Mouse (Mus musculus) midbrain, embryonic 16.5 days (tissue): ENCODE measurements around the gene Rnf152. TPM values are rescaled to one million over a fixed set of nuclear protein-coding genes. Genes with fewer than 3 reads are reported as not detected.

Experiments used
- ATAC-seq: fragments of 200-750 bp; cut with Nextera tagmentation; 2 replicates; pipeline ENCODE4 v1.8.0; 2017; ENCODE audit warnings: moderate TSS enrichment
- H3K27ac ChIP-seq: fragments of 300-500 bp; sonication (generic); 2 replicates; pipeline ENCODE4 v1.5.1; 2014; ENCODE audit warnings: mild to moderate bottlenecking, low read length, mixed read lengths
- H3K27me3 ChIP-seq: fragments of 300-500 bp; sonication (generic); 2 replicates; pipeline ENCODE4 v1.6.1; 2014; ENCODE audit warnings: low read depth, low read length, mixed read lengths; ENCODE audit not compliant: control insufficient read depth, insufficient read depth
- H3K36me3 ChIP-seq: fragments of 300-500 bp; sonication (generic); 2 replicates; pipeline ENCODE4 v1.6.1; 2014; ENCODE audit warnings: mild to moderate bottlenecking, low read length, moderate library complexity, mixed read lengths; ENCODE audit not compliant: control insufficient read depth, insufficient read depth
- H3K4me1 ChIP-seq: fragments of 300-500 bp; sonication (generic); 2 replicates; pipeline ENCODE4 v1.6.1; 2014; ENCODE audit warnings: mild to moderate bottlenecking, low read length, mixed read lengths; ENCODE audit not compliant: control insufficient read depth, insufficient read depth
- H3K4me2 ChIP-seq: fragments of 300-500 bp; sonication (generic); 2 replicates; pipeline ENCODE4 v1.6.1; 2014; ENCODE audit warnings: mild to moderate bottlenecking, low read length, mixed read lengths
- H3K4me3 ChIP-seq: fragments of 300-500 bp; sonication (generic); 2 replicates; pipeline ENCODE4 v1.5.1; 2014; ENCODE audit warnings: low read depth, mild to moderate bottlenecking, low read length, moderate library complexity, mixed read lengths
- H3K9ac ChIP-seq: fragments of 300-500 bp; sonication (generic); 2 replicates; pipeline ENCODE4 v1.6.1; 2014; ENCODE audit warnings: low read depth, low read length, mixed read lengths
- H3K9me3 ChIP-seq: fragments of 300-500 bp; sonication (generic); replicated peaks from 2 replicates; pipeline ENCODE4 v1.6.1; 2014; ENCODE audit warnings: mild to moderate bottlenecking, low read length, mixed read lengths; ENCODE audit not compliant: control insufficient read depth, poor library complexity, severe bottlenecking
- WGBS: fragments of 180-500 bp; shearing (Covaris S2); extraction: QIAGEN DNeasy Blood & Tissue Kit; methylation state at CpG from one replicate; pipeline ENCODE4 v1.1.7; 2014; 5-methylcytosine and 5-hydroxymethylcytosine counted together
- polyA plus RNA-seq: library from polyadenylated mRNA; unstranded; fragments of >200 nt; fragmentation: Nextera tagmentation; extraction: Ambion mirVana; gene quantifications from 2 replicates; pipeline ENCODE4 v1.2.1, GENCODE M21; 2015

The Rnf152 gene
- polyA plus RNA-seq, 1 experiment from 2014 or later, result 29.6 TPM

DNA sequence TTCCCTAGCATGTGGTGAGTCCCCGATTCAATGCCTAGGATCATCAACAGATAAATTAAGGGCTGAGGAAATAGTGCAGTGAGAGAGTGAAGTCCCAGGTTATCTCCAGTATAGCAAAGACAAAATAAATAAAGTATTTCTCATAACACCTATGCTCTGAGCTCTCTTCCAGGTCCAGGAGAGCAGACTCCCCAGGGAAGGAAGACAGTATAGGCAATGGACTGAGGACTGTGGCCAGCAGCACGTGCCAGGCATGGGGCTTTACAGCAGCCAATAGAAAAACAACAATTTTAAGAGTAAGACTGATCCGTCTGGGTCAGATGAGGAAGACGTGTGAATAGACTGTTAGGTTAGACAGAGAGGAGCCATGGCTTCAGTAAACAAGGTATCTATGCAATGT lies 69.0 kb downstream of the Rnf152 start:
- Histone ChIP-seq H3K9me3 (no peaks in the 10 kb centered on the region), H3K27me3 (no peaks in the 10 kb centered on the region), H3K4me1 (no peaks in the 10 kb centered on the region), H3K4me2 (no peak overlapping the region), H3K4me3 (no peak overlapping the region), H3K36me3 (no peaks in the 10 kb centered on the region; the same call in 1 of the 2 replicates), H3K9ac (no peak overlapping the region), H3K27ac (no peak overlapping the region)
- WGBS, result 85% methylated on average over 4 of the region's 4 CpGs
- ATAC-seq, result no peak

DNA sequence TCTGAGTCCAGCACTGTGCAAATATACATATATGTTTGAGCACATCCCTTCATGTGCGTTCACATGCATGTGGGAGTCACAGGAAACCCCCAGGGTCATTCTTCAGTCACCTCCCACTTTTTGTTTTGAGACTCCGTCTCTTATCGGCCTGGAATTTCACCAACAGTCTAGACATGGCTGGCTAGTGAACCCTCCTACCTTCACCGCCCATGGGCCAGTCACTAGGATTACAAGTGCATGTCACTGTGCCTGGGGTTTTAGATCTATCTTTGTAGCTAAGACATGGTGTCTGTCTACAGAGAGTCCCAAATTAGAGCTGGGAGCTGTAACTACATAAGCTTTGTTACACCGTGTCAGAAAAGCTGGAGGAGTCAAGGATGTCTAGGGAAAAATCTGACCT lies 69.6 kb downstream of the Rnf152 start:
- H3K9me3 ChIP-seq, result no peaks in the 10 kb centered on the region
- 93% methylated on average over 5 of the region's 5 CpGs for WGBS
- no peaks in the 10 kb centered on the region for H3K27me3 ChIP-seq
- H3K27ac ChIP-seq, result no peak overlapping the region
- H3K36me3 ChIP-seq, result no peaks in the 10 kb centered on the region; the same call in 1 of the 2 replicates
- no peak for ATAC-seq
- no peak overlapping the region for H3K9ac ChIP-seq
- H3K4me3 ChIP-seq, result no peak overlapping the region
- no peaks in the 10 kb centered on the region for H3K4me1 ChIP-seq
- no peak overlapping the region for H3K4me2 ChIP-seq

DNA sequence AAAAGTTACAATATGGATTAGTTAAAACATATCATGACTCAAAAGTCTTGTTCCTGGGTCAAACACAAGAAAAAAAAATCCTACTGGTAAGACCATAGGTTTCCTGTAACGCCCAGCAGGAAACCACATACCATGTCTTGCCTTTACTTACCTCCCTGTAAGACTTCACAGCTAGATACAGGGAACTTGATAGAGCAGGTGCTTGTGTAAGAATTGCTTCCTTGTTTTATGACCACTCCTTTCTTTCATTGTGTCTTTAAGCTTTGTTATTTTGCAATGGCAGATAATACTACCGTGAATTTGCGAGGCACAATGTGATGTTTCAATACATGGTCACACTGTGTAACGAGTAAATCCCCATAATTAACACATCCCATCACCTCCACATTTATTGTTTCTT lies 71.5 kb downstream of the Rnf152 start:
- Histone ChIP-seq H3K9me3 (no peaks in the 10 kb centered on the region), H3K9ac (no peak overlapping the region), H3K4me1 (no peaks in the 10 kb centered on the region), H3K27ac (no peak overlapping the region), H3K4me3 (no peak overlapping the region), H3K36me3 (no peaks in the 10 kb centered on the region; the same call in 1 of the 2 replicates), H3K27me3 (no peaks in the 10 kb centered on the region), H3K4me2 (no peak overlapping the region)
- WGBS, result 94% methylated on average over 4 of the region's 4 CpGs
- no peak for ATAC-seq

DNA sequence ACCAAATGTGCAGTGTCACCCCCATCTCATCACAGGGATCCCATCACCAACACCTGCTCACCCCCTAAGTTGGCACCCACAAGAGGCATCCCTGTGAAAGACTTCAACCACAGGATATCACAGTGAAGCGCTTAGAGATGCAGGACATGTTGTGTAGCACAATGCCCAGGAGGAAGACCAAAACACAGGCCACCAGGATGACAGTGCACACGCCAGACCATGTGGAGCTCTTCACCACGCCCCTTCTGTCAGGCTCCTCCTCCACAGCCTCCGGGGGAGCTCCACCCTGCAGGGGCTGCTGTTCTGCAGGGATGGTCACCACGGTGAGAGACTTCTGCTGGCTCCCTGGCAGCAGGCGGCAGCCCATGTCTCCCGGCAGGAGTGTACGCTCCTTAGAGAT lies 72.4 kb downstream of the Rnf152 start:
- no peak for ATAC-seq
- no peak overlapping the region for H3K27ac ChIP-seq
- no peaks in the 10 kb centered on the region for H3K9me3 ChIP-seq
- no peaks in the 10 kb centered on the region; the same call in 1 of the 2 replicates for H3K36me3 ChIP-seq
- no peak overlapping the region for H3K9ac ChIP-seq
- no peaks in the 10 kb centered on the region for H3K27me3 ChIP-seq
- no peaks in the 10 kb centered on the region for H3K4me1 ChIP-seq
- H3K4me3 ChIP-seq, result no peak overlapping the region
- no peak overlapping the region for H3K4me2 ChIP-seq
- WGBS, result 79% methylated on average over 8 of the region's 8 CpGs

DNA sequence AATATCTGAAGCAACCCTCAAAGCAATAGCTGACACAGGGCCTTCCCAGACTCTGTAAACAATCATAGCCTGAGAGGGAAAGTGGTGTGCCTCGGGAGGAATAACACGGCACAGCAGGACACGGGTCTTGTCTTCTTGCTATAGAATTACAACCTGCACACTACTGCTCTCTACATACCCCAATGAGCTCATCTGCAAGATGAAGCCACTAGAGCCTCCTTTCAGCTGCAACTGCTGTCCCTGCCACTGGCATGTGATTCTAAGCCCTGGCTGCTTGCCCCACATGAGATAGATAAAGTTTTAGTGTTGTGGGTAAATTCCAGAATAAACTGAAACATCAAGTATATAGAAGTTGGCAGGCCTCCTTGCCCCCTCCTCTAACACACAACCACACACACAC lies 75.2 kb downstream of the Rnf152 start:
- Histone ChIP-seq H3K36me3 (no peaks in the 10 kb centered on the region; the same call in 1 of the 2 replicates), H3K27me3 (no peaks in the 10 kb centered on the region), H3K4me2 (no peak overlapping the region), H3K4me3 (no peak overlapping the region), H3K9ac (no peak overlapping the region), H3K4me1 (no peaks in the 10 kb centered on the region), H3K9me3 (no peaks in the 10 kb centered on the region), H3K27ac (no peak overlapping the region)
- WGBS, result 49% methylated on average over 3 of the region's 3 CpGs
- no peak for ATAC-seq

DNA sequence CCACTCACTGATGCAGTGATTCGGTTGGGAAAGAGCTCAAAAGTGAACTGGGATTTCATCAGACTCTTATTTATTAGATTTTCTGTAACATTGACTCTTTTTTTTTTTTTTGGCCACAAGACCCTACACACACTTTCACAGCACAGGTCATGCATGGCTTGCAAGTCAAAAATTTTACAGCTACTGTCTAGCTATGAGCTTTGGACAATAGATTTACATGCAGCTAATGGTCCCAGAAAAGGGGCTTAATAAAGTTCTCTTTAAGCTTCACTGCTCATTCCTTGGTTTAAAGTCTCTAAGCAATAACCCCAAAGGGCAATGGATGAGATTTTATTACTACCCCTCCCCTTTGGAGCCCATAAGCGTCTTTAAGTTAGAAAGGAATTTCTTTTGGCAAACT lies 76.3 kb downstream of the Rnf152 start:
- H3K27me3 ChIP-seq, result no peaks in the 10 kb centered on the region
- no peak for ATAC-seq
- H3K9ac ChIP-seq, result no peak overlapping the region
- WGBS, result 62% methylated on average over 2 of the region's 2 CpGs
- no peaks in the 10 kb centered on the region; the same call in 1 of the 2 replicates for H3K36me3 ChIP-seq
- no peaks in the 10 kb centered on the region for H3K4me1 ChIP-seq
- H3K4me3 ChIP-seq, result no peak overlapping the region
- H3K4me2 ChIP-seq, result no peak overlapping the region
- no peaks in the 10 kb centered on the region for H3K9me3 ChIP-seq
- H3K27ac ChIP-seq, result no peak overlapping the region

DNA sequence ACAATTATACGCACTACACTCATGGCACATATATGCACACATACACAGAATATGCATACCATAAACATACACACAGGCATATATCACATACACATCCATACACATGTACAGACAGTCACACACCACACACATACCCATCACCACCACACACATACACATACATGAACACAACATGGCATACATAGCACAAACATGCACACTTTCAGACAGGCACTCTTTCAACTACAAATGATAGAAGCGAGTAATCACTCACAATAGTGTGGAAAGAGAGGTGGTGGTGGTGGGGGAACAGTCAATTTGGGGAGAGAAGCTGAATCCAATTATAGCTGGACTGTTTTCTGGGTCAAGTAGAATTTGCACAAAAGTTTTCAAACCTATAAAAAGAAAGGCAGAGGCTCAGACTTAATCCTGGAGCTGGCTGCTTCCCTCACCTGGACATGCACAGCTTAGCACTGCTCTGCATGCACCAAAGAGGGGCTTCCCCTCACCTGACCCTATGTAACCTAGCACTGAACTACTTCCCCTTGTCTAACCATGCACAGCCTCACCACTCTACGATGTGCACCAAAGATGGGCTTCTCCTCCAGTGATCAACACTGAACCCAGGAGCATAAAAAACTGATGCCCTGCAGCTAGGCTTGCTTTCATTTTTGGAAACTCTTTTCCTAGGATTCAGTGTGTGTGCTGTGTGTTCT lies 81.9 kb downstream of the Rnf152 start:
- peak; percentile 55; the same call in 1 of the 2 replicates for ATAC-seq
- Histone ChIP-seq H3K27ac (no peak overlapping the region), H3K4me3 (no peak overlapping the region), H3K9ac (no peak overlapping the region), H3K36me3 (no peaks in the 10 kb centered on the region), H3K4me2 (no peak overlapping the region), H3K9me3 (no peaks in the 10 kb centered on the region), H3K27me3 (no peaks in the 10 kb centered on the region), H3K4me1 (no peaks in the 10 kb centered on the region)
- WGBS, result 92% methylated on average over 3 of the region's 3 CpGs

DNA sequence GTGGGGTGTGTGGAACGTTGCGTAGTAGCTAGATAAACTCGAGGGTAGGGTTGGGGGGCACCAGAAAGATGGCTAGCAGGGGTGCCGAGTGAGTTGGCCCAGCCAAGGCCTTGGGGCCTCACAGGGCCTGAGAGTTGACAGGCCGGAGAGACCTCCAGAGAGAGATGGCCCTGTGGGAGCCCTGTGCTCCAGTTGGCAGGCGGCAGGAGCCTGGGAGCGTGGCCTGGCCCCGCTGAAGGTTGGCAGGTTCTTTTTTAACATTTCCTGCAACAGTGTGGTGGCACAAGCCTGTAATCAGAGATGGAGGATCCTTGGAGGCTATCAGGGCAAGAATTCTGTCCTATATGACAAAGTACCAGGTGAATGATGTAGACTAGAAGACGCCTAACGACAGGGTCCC lies 85.4 kb downstream of the Rnf152 start:
- no peak for ATAC-seq
- no peak overlapping the region for H3K27ac ChIP-seq
- H3K4me2 ChIP-seq, result no peak overlapping the region
- no peaks in the 10 kb centered on the region for H3K9me3 ChIP-seq
- H3K4me3 ChIP-seq, result no peak overlapping the region
- no peaks in the 10 kb centered on the region for H3K27me3 ChIP-seq
- H3K36me3 ChIP-seq, result no peaks in the 10 kb centered on the region
- WGBS, result 93% methylated on average over 10 of the region's 10 CpGs
- H3K4me1 ChIP-seq, result no peaks in the 10 kb centered on the region
- H3K9ac ChIP-seq, result no peak overlapping the region

DNA sequence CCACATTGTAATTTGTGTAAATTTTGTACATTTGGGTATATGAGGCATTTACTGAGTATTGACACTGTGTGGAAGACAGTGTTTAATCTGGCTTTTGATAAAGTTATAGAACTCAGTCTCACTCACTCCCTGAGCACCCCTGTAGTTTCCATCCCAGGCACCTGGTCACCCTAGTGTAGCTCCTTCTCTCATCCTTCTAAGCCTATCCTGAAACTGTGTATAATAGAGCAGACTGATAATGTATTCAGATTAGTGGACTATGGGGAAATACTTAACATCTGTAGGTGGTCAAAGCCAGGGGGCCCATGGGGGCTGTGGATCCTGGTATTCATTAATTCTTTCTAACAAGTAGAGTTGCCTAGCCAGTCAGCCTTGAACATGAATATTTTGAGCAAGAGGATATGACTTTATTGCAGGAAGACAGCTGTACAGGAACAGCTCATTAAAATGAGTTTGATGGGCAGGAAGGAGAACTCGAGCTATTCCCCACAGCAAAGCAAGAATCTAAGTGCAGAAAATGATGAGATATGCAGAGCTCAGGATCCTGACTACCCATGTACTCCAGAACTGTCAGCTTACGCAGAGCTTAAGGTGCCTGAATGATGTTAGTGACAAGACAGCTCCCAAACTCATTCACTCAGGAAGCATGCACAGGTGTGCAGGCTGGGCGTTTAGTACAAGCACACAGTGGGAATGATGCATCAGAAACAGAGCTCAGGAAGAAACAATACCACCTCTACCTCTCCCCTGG lies 93.1 kb downstream of the Rnf152 start:
- Histone ChIP-seq H3K36me3 (no peaks in the 10 kb centered on the region), H3K4me3 (no peak overlapping the region), H3K9ac (no peak overlapping the region), H3K9me3 (no peaks in the 10 kb centered on the region), H3K27ac (no peak overlapping the region), H3K4me2 (no peak overlapping the region), H3K4me1 (no peaks in the 10 kb centered on the region), H3K27me3 (no peaks in the 10 kb centered on the region)
- ATAC-seq, result peak; percentile 74; the same call in 1 of the 2 replicates
- WGBS, result 69% methylated on average over 3 of the region's 3 CpGs
